Mouse (Mus musculus): ENCODE measurements around the gene Ephb1. TPM values are rescaled to one million over a fixed set of nuclear protein-coding genes. Genes with fewer than 3 reads are reported as not detected.

Gene Ephb1
- polyA plus RNA-seq, 1 experiment, result 0.11 TPM

DNA sequence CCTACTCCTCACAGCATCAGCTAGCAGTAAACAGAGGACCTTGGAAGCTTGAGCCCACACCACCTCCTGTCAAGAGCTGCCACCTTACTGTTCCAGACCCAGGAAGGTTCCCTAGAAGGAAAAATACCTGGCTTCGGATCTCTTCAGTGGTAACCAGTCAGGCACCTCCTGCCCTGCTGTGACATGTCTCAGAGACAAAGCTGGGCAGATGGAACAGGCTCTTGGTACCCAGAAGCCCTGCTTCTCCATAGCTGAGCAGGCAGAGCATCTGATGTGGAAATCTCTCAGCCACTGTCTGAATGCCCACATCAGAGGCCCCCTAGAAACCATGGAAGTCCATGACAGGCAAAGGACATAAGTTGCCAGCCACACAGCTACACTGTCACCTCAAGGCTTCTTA, 39.7 kb downstream of the Ephb1 start:
- Histone ChIP-seq H3K27me3 (replicated peaks) (no peaks in the 10 kb centered on the region), H3K4me1 (no peaks in the 10 kb centered on the region), H3K36me3 (replicated peaks; ENCODE audit: low read length) (no peaks in the 10 kb centered on the region), H3K4me3 (replicated peaks) (no peak overlapping the region), H3K9me3 (0 out of 2 replicates have a peak, but pooled peaks cover 8% of the 10 kb centered on the region)
- TF ChIP-seq FLI1 (IDR thresholded peaks at IDR 0.05; ENCODE audit: low read length) (no peak), GATA1 (IDR thresholded peaks at IDR 0.05; ENCODE audit: borderline replicate concordance, low read length) (no peak)

DNA sequence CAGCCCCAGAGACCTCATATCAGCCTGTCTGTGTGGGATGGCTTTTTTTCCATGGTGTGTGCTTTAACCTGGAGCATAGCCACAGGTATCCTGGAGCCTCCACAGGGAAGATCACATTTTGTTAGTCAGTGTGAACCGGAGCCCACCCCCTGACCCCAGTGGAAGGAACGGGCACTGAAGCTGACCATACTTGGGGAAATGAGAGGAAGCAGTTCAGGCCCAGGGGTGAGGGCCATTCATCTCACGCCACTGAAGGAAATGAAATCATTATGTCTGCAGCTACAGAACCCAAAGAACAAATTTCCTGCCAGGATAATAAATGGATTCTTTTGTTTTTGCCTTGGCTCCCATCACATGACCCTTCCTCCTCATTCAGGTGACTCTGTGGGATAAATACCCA, 44.1 kb downstream of the Ephb1 start:
- no peaks in the 10 kb centered on the region for H3K36me3 ChIP-seq (replicated peaks; ENCODE audit: low read length)
- no peak overlapping the region for H3K4me3 ChIP-seq (replicated peaks)
- H3K4me1 ChIP-seq, result no peaks in the 10 kb centered on the region
- no peaks in the 10 kb centered on the region for H3K27me3 ChIP-seq (replicated peaks)
- H3K9me3 ChIP-seq, result 0 out of 2 replicates have a peak, but pooled peaks cover 5% of the 10 kb centered on the region
- TF ChIP-seq FLI1 (IDR thresholded peaks at IDR 0.05; ENCODE audit: low read length) (no peak), GATA1 (IDR thresholded peaks at IDR 0.05; ENCODE audit: borderline replicate concordance, low read length) (no peak)

DNA sequence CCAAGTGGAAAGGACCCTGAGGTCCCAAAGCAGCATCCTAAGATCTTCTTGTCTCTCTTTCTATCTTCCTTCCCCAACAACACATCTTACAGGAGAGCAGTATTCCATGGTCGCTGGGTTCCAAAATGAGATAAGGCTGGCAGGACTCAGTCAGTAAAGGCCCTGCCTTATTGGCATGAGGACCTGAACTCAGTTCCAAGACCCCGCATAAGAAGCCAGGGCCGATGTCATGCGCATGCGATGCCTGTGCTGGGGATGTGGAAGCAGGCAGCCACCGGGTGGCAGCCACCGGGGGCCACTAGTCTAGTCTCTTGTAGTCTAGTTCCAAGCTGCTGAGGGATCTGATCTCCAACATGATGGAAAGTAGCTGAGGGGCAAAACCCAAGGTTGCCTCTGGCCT, 45.2 kb downstream of the Ephb1 start:
- Histone ChIP-seq H3K4me3 (replicated peaks) (no peak overlapping the region), H3K27me3 (replicated peaks) (no peaks in the 10 kb centered on the region), H3K4me1 (no peaks in the 10 kb centered on the region), H3K36me3 (replicated peaks; ENCODE audit: low read length) (no peaks in the 10 kb centered on the region), H3K9me3 (peaks cover 5% of the 10 kb centered on the region; the same call in 1 of the 2 replicates)
- TF ChIP-seq GATA1 (IDR thresholded peaks at IDR 0.05; ENCODE audit: borderline replicate concordance, low read length) (no peak), FLI1 (IDR thresholded peaks at IDR 0.05; ENCODE audit: low read length) (no peak)

DNA sequence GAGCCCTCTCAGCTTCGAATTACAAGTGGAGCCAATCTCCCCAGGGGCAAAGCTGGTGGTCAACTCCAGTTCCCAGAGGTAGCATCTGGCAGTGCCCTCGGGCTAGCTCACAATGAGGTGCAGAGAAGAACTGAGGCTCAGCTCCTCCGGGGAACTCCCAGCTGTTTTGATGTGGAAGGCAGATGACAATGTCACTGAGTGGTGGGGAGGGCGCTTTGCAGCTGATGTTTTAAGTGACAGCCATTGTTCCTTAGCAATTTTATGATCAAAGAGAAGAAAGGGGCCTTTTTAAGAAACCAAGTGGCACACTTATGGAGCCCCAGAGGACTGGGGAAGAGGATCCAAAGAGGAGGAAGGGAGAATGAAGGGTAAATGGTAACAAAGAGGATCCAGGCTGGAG, 46.8 kb downstream of the Ephb1 start:
- Histone ChIP-seq H3K9me3 (peaks cover 15% of the 10 kb centered on the region), H3K36me3 (replicated peaks; ENCODE audit: low read length) (no peaks in the 10 kb centered on the region)

DNA sequence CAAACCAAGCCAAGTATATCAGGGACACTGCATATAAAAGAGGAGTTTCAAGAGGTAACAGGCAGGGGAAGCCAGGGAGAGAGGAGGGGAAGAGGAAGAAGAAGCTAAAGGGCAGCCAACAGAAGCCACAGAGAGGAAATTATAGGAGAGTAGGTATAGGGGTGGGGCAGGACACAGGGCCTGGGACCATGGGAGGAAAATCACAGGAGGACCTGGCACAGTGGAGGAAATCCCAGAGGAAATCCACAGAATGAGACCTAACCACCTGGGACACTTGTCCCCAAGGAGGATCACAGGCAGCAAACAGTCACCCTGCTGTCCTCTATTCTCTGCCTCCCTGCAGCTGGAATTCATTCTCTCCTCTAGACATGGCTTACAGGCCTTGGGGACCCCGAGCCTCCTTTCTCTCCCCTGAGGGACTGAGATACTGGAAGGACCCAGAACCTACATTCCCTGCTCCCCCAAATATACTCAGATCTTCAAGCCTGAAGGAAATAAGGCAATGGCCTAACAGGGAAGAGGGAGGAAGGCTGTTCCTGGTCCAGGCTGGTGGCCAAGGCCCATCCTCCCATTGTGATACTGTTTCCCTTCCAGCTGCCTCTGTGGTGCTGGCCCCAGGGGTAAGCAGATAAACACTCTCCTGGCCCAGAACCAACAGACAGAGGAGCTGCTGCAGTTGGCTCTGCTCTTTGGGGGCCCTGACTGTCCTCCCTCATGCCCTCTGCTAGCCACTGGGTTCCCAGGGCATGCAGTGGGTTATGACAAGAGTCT, 47.7 kb downstream of the Ephb1 start:
- no peaks in the 10 kb centered on the region for H3K4me1 ChIP-seq
- no peak overlapping the region for H3K4me3 ChIP-seq (replicated peaks)
- peaks cover 23% of the 10 kb centered on the region for H3K9me3 ChIP-seq
- TF ChIP-seq GATA1 (IDR thresholded peaks at IDR 0.05; ENCODE audit: borderline replicate concordance, low read length), result no peak
- no peak for TF ChIP-seq FLI1 (IDR thresholded peaks at IDR 0.05; ENCODE audit: low read length)
- no peaks in the 10 kb centered on the region for H3K36me3 ChIP-seq (replicated peaks; ENCODE audit: low read length)
- no peaks in the 10 kb centered on the region for H3K27me3 ChIP-seq (replicated peaks)

More for the DNA sequence above, 46.8 kb downstream of the Ephb1 start:
- TF ChIP-seq GATA1 (IDR thresholded peaks at IDR 0.05; ENCODE audit: borderline replicate concordance, low read length), result no peak
- TF ChIP-seq FLI1 (IDR thresholded peaks at IDR 0.05; ENCODE audit: low read length), result no peak
- H3K27me3 ChIP-seq (replicated peaks), result no peaks in the 10 kb centered on the region
- no peak overlapping the region for H3K4me3 ChIP-seq (replicated peaks)
- H3K4me1 ChIP-seq, result no peaks in the 10 kb centered on the region

DNA sequence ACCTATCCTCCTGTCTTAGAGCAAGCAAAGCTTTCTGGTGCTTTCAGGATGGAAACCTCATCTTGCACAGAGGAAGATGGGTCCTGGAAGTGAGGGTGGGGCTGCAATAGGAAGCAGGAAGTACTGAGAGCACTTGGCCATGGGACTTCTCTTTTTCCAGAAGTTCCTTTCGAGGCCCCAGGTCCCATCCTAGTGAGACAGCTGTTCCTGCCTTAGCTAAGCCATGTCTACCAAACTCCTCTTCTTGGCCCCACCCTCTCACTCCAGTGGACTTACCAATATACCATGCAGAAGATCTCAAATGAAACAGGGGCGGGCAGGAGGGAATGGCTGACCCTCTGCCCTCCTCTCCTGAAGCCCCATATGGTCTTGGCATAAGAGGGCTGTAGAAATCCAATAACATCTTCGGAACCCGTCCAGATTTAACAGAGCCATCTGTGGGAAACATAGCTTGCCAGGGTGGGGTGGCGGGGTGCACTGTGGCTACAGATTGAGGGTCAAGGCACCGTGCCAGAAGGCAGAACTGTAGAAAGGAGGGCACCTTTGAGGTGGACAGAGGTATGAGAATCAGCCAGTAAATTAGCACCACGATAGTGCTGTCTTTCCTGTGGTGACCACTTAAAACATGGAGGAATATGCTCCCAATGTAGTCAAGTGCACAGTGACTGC, 48.9 kb downstream of the Ephb1 start:
- Histone ChIP-seq H3K36me3 (replicated peaks; ENCODE audit: low read length) (no peaks in the 10 kb centered on the region), H3K4me3 (replicated peaks) (no peak overlapping the region), H3K9me3 (peaks cover 31% of the 10 kb centered on the region), H3K27me3 (replicated peaks) (no peaks in the 10 kb centered on the region), H3K4me1 (no peaks in the 10 kb centered on the region)
- no peak for TF ChIP-seq FLI1 (IDR thresholded peaks at IDR 0.05; ENCODE audit: low read length)
- no peak for TF ChIP-seq GATA1 (IDR thresholded peaks at IDR 0.05; ENCODE audit: borderline replicate concordance, low read length)

DNA sequence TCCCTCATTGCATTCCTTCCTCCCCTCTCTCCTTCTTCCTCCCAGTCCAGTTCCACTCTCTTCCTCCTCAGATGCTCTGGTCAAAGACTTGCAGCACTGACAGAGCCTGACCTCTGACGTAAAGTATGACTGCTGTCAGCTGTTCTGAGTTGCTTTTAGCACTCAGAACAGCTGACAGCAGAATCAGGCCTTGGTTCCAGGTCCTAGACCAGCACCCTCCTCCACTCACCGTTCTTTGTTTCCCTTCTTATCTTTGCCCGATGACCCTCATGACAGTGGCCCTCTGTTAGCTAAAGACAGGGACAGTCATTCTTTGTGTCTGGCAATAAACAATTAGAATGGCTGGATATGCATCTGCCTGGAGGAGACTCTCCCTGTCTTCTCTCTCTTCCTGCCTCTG, 49.7 kb downstream of the Ephb1 start:
- Histone ChIP-seq H3K27me3 (replicated peaks) (no peaks in the 10 kb centered on the region), H3K9me3 (peaks cover 33% of the 10 kb centered on the region), H3K36me3 (replicated peaks; ENCODE audit: low read length) (no peaks in the 10 kb centered on the region), H3K4me3 (replicated peaks) (no peak overlapping the region), H3K4me1 (no peaks in the 10 kb centered on the region)
- TF ChIP-seq FLI1 (IDR thresholded peaks at IDR 0.05; ENCODE audit: low read length), result no peak
- no peak for TF ChIP-seq GATA1 (IDR thresholded peaks at IDR 0.05; ENCODE audit: borderline replicate concordance, low read length)

DNA sequence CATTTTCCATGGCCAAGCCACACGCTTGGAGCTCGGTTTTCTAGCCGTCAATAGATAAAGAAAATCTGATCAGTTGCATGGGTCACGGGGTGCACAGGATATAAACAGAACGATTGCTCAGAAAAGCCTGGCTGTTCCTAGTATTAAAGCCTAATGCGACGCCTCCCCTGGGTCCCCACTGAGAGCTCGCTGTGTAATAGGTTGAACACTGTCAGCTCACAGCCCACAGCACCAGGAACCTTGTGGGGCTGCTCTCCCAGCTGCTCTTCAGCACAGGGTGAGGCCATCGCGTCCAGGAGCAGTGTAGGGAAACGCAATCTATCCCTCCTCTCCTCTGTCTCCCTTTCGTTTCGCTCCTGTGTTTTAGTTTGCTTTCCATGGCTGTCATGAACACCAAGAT, 50.6 kb downstream of the Ephb1 start:
- Histone ChIP-seq H3K27me3 (replicated peaks) (no peaks in the 10 kb centered on the region), H3K4me1 (no peaks in the 10 kb centered on the region), H3K4me3 (replicated peaks) (peak overlapping the region; percentile 36), H3K9me3 (peaks cover 33% of the 10 kb centered on the region), H3K36me3 (replicated peaks; ENCODE audit: low read length) (no peaks in the 10 kb centered on the region)
- TF ChIP-seq FLI1 (IDR thresholded peaks at IDR 0.05; ENCODE audit: low read length) (no peak), GATA1 (IDR thresholded peaks at IDR 0.05; ENCODE audit: borderline replicate concordance, low read length) (no peak)

DNA sequence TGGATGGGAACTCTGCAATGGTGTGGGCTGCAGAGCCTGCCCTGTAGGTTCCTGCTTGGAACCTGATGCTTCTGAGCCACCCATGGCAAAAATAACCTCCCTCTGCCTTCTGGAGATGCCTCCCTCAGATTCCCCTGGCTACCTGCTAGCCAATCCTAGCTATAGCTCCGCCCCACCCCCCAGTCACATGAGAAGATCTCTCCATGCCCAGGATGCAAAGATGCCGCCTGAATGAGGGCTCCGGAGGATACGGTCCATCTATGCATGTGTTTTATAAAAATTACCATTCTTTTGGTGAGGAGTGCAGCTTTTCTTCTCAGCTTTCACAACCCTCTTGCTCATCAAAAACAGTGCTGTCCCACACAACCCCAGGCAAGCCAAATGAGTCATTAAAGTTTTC, 53.5 kb downstream of the Ephb1 start:
- peaks cover 33% of the 10 kb centered on the region for H3K9me3 ChIP-seq
- no peak overlapping the region for H3K4me3 ChIP-seq (replicated peaks)
- no peaks in the 10 kb centered on the region for H3K27me3 ChIP-seq (replicated peaks)
- TF ChIP-seq GATA1 (IDR thresholded peaks at IDR 0.05; ENCODE audit: borderline replicate concordance, low read length) (no peak), FLI1 (IDR thresholded peaks at IDR 0.05; ENCODE audit: low read length) (no peak)
- H3K4me1 ChIP-seq, result no peaks in the 10 kb centered on the region
- H3K36me3 ChIP-seq (replicated peaks; ENCODE audit: low read length), result no peaks in the 10 kb centered on the region

DNA sequence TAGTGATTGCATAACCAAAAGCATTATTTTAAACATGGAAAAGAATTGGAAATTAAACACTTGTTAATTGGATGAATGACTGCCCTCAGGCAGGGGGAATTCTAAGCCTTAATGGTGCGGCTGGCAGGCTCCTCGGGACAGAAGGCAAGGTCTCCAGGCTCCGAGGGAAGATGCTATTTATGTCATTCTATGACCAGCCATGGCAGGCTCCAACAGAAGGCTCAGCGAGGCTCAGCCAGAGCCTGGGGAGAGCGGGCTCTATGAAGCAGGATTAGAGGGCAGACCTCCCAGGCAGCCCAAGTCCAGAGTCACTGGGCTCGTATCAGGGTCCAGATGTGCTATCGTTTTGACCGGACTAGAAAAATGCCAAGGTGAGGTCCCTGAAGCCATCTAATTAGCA, 55.8 kb downstream of the Ephb1 start:
- peaks cover 27% of the 10 kb centered on the region for H3K9me3 ChIP-seq
- H3K4me3 ChIP-seq (replicated peaks), result no peak overlapping the region
- TF ChIP-seq GATA1 (IDR thresholded peaks at IDR 0.05; ENCODE audit: borderline replicate concordance, low read length) (no peak), FLI1 (IDR thresholded peaks at IDR 0.05; ENCODE audit: low read length) (no peak)
- H3K36me3 ChIP-seq (replicated peaks; ENCODE audit: low read length), result no peaks in the 10 kb centered on the region
- H3K27me3 ChIP-seq (replicated peaks), result no peaks in the 10 kb centered on the region
- no peaks in the 10 kb centered on the region for H3K4me1 ChIP-seq

Measured in megakaryocyte, embryonic 14.5 days (primary cell).